Mouse (Mus musculus): ENCODE data around the gene Pip5kl1. TPM values are rescaled to one million over a fixed set of nuclear protein-coding genes. Genes with fewer than 3 reads are reported as not detected.
A peak's percentile ranks its signal among the peaks of the same experiment; 100 is the strongest.

Gene Pip5kl1
- polyA plus RNA-seq, 1 experiment from 2014 or later, result 2.8 TPM

DNA sequence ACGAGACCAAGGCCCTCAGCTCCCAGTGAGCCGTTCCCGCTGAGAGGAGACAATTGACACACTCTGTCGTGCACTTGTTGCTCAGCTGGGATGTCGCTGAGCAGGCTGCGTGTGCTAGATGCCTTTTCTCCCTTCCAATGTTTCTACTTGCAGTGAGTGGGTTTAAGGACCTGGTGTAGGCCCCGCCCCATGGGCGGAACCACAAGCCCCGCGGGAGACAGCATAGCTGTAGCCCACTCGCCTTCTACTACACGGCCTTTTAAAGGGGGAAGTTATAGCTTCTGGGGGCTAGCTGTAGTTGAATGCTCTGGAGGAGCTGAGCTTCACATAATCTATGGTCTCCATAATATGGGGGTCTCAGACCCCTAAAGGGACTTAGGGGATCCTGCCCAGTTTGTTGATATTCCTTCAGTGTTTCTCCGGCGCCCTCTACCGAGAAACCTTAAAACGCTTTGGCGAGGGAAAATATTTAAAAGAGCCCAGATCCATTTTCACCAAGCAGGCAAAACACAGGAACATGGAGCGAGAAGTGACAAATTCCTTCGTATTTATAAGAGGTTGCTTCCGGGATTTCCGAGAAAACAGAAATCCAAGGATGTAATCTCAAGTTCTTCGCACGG lies 36.1 kb downstream of the Pip5kl1 start:
- H3K4me1 ChIP-seq, result peaks cover 38% of the 10 kb centered on the region
- peaks cover 25% of the 10 kb centered on the region for H3K36me3 ChIP-seq
- 0 out of 2 replicates have a peak overlapping the region, but pooled peaks have one; percentile 39 for H3K27ac ChIP-seq (replicated peaks)
- DNase-seq (ENCODE audit: low spot score), result no peak
- 21% methylated on average over 23 of the region's 23 CpGs for WGBS
- H3K4me3 ChIP-seq, result peak overlapping the region; percentile 49
- no peaks in the 10 kb centered on the region for H3K9me3 ChIP-seq (replicated peaks)
- H3K27me3 ChIP-seq (ENCODE audit: low read depth, poor library complexity, severe bottlenecking), result peaks cover 12% of the 10 kb centered on the region

DNA sequence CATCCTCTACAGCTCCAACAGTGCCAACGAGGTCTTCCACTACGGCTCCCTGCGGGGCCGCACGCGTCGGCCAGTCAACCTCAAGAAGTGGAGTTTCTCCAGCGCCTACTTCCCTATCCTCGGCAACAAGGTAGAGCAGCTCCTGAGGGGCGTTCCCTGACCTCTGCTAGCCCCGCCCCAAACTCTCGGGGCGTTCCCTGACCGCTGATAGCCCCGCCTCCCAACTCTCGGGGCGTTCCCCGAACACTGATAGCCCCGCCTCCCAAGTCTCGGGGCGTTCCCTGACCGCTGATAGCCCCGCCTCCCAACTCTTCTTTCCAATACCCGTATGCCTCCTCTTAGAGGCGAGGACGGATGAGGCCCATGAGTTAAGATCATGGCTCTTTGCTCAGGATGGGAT lies 37.7 kb downstream of the Pip5kl1 start:
- Histone ChIP-seq H3K4me1 (peaks cover 28% of the 10 kb centered on the region), H3K36me3 (peaks cover 33% of the 10 kb centered on the region), H3K9me3 (replicated peaks) (no peaks in the 10 kb centered on the region), H3K4me3 (no peak overlapping the region), H3K27me3 (ENCODE audit: low read depth, poor library complexity, severe bottlenecking) (peaks cover 11% of the 10 kb centered on the region), H3K27ac (replicated peaks) (no peak overlapping the region)
- no peak for DNase-seq (ENCODE audit: low spot score)
- 68% methylated on average over 26 of the region's 26 CpGs for WGBS

DNA sequence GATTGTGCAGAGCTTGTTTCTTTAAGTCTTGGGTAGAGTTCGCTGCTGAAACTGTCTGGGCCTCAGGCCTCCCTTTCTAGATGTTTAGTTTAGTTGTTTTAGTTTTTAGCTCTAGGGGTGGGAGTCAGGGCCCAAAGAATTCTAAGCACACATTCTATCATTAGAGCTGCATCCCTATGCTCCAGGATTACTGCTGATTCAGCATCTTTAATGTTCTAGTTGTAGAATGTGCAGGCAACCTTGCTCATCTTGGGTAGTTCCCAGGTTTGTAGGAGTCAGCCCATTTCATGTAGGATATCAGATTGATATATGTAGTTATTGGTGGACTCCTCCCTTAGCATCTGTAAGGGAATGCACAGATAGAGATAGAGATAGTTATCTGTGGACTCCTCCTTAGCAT lies 42.5 kb downstream of the Pip5kl1 start:
- Histone ChIP-seq H3K27me3 (ENCODE audit: low read depth, poor library complexity, severe bottlenecking) (no peaks in the 10 kb centered on the region), H3K4me3 (no peak overlapping the region), H3K27ac (replicated peaks) (no peak overlapping the region), H3K9me3 (replicated peaks) (no peaks in the 10 kb centered on the region), H3K36me3 (peaks cover 38% of the 10 kb centered on the region), H3K4me1 (peaks cover 38% of the 10 kb centered on the region)
- 92% methylated on average over 1 of the region's 1 CpGs for whole genome bisulfite sequencing
- no peak for DNase-seq (ENCODE audit: low spot score)

DNA sequence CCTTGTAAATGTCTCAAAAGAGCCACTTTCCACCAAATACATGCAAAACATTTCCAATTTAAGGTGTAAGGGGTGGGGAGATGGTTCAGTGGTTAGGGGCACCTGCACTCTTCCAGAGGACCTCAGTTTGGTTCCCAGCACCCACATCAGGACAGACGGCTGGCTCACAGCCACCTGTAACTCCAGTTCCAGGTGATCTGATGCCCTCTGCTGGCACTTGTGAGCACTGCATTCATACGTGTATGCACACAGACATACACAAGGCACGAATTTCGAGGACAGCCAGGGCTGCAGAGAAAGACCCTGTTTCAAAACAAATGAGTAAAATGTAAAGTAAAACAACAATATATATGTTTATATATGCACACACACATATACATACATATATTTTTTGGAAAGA lies 43.0 kb downstream of the Pip5kl1 start:
- peaks cover 34% of the 10 kb centered on the region for H3K36me3 ChIP-seq
- WGBS, result 93% methylated on average over 4 of the region's 4 CpGs
- H3K27ac ChIP-seq (replicated peaks), result no peak overlapping the region
- peaks cover 38% of the 10 kb centered on the region for H3K4me1 ChIP-seq
- H3K9me3 ChIP-seq (replicated peaks), result no peaks in the 10 kb centered on the region
- H3K4me3 ChIP-seq, result no peak overlapping the region
- no peak for DNase-seq (ENCODE audit: low spot score)
- H3K27me3 ChIP-seq (ENCODE audit: low read depth, poor library complexity, severe bottlenecking), result no peaks in the 10 kb centered on the region

DNA sequence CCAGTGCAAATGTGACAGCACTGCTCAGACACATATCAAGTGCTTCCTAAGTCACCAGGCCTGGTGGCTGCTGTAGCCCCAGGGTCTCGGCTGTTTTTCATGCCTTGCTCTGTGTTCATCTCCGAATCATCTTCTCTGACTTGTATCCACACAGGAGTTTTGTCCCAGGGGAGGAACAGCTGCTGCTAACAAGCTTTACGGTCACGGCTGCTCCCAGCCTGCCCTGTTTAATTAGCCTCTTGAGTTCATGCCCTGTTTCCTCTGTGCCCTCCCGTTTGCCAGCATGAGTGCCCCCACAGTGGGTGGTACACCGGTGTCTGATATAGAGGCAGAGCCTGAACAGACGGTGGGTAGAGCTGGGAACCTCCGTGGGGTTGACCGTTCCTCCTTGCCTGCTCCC lies 43.5 kb downstream of the Pip5kl1 start:
- H3K36me3 ChIP-seq, result peaks cover 30% of the 10 kb centered on the region
- H3K4me1 ChIP-seq, result peaks cover 38% of the 10 kb centered on the region
- no peaks in the 10 kb centered on the region for H3K9me3 ChIP-seq (replicated peaks)
- 80% methylated on average over 9 of the region's 9 CpGs for WGBS
- no peaks in the 10 kb centered on the region for H3K27me3 ChIP-seq (ENCODE audit: low read depth, poor library complexity, severe bottlenecking)
- no peak overlapping the region for H3K4me3 ChIP-seq
- DNase-seq (ENCODE audit: low spot score), result no peak
- H3K27ac ChIP-seq (replicated peaks), result no peak overlapping the region

DNA sequence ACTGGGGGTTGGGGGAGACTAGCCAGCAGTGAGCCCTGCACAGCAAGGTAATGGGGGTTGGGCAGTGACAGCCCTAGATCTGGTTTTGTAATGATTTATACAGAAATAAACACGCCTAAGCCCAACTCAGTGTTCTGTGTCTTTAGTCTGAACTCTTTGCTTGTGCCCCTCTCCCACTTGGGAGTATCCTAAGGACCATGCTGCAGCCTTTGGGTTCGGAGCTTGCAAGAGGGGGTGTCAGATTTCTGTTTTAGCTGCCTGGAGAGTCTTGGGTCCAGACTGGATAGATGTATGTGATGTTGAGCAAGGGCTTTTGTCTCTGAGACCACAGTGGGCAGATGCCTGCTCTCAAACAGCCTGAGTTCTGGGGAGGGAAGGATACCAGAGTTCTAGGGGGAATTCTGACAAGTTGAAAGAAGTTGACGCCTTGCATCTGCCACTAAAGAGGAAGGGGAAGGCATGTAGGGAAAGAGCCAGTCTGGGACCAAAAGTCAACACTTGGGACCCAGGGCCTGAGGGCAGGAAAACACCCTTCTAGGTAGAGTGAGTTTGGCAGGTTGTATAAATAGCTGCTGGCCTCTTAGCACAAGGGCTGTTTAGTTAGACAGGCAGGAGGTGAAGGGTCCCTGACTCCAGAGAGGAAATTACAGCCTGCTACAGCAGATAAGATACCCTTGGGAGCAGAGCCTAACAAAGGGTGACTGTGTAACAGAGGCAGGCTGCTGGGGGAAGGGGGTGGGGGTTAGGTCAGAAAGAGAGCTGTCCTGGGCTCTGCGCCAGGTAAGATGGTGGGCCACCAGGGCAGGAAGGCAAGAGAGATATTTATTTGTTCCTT lies 46.3 kb downstream of the Pip5kl1 start:
- H3K9me3 ChIP-seq (replicated peaks), result no peaks in the 10 kb centered on the region
- no peak for DNase-seq (ENCODE audit: low spot score)
- WGBS, result 46% methylated on average over 4 of the region's 4 CpGs
- H3K27me3 ChIP-seq (ENCODE audit: low read depth, poor library complexity, severe bottlenecking), result no peaks in the 10 kb centered on the region
- peaks cover 12% of the 10 kb centered on the region for H3K36me3 ChIP-seq
- H3K4me3 ChIP-seq, result no peak overlapping the region
- H3K4me1 ChIP-seq, result peaks cover 55% of the 10 kb centered on the region
- peak overlapping the region; percentile 65 for H3K27ac ChIP-seq (replicated peaks)

DNA sequence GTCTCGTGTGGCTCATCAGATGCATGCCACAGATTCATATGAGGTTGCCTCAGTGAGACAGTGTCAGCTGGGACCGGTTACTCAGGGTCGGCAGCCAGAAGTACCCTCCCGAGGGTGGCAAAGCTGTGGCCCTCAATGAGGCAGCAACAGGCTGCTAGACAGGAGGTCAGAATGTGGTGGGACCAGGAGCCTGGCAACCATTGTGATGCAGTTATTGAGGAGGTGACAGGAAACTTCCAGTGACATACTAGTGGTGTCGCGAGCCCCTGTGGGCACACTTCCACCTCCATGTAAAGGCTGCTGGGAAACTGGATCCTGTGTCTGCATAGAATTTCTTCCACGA lies 46.9 kb downstream of the Pip5kl1 start, which contains the start of gene Ak1:
Gene Ak1 (plus strand): TSS at position 242 of the 343 bp plus-strand sequence.
- Histone ChIP-seq H3K4me1 (peaks cover 61% of the 10 kb centered on the region), H3K36me3 (peaks cover 10% of the 10 kb centered on the region), H3K27me3 (ENCODE audit: low read depth, poor library complexity, severe bottlenecking) (no peaks in the 10 kb centered on the region), H3K27ac (replicated peaks) (peak within 1 kb of the TSS; percentile 65), H3K4me3 (no peak within 1 kb of the TSS), H3K9me3 (replicated peaks) (no peaks in the 10 kb centered on the region)
- 66% methylated on average over 7 of the region's 7 CpGs for WGBS
- no peak for DNase-seq (ENCODE audit: low spot score)

DNA sequence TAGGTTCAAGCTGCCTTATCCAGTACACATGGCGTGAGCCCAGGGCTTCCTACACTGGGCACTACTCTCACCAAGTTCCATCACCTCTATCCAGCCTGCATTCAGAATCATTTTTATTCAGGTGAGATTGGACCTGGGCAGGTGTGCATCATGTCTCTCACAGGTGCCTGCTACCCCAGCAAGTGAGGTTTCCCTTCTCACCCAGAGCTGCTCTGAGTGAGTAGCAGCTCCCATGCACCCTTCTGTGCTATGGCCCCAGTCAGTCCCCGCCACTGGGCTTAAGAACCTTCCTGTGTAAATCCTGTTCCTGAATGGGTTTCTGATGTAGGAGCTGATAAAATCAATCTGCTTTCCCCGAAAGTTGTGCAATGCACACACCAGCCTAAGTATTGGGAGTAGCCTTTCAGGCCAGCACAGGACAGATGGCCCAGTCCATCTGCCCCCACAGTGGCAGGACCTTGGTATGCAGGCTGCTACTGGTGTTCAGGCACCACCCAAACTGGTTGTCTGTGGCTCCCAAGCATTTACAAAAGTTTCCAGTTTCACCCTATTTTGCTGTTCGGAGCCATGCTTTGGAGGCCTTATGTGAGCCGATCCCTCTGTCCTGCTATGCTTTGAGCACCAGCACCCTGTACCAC lies 49.6 kb downstream of the Pip5kl1 start:
- no peak for DNase-seq (ENCODE audit: low spot score)
- Histone ChIP-seq H3K27me3 (ENCODE audit: low read depth, poor library complexity, severe bottlenecking) (no peaks in the 10 kb centered on the region), H3K4me1 (peaks cover 74% of the 10 kb centered on the region), H3K36me3 (no peaks in the 10 kb centered on the region), H3K4me3 (no peak overlapping the region), H3K27ac (replicated peaks) (peak overlapping the region; percentile 87; the same call in 1 of the 2 replicates), H3K9me3 (replicated peaks) (no peaks in the 10 kb centered on the region)
- WGBS, result 76% methylated on average over 5 of the region's 5 CpGs

DNA sequence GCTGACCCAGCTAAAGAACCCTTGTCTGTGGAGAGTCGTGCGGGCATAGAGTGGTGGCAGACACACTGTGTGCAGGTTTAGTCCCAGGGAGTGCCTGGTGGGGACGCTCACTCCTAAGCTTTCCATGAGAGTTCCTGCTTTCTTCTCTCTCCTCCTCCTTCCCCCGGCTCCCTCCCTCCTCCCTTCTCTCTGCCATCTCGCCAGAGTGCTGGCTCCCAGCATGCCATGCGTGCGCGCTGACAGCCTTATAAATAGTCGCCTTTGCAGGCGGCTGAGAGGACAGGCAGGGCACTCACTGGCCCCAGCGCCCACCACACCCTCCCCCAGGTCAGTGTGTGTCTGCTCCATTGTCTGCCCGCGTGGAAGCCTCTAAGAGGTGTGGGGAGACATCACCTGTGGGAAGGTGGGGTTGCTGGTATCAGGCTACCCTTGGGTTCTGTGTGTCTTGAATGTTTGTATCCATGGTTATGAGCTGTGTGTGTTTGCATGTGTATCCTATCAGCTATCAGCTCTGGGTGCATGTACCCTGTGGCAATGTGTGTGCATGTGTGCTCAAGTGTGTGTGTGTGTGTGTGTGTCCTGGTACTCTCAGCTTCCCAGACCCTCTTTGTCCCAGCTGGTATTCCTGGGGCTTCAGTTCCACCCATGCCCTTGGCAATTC lies 50.7 kb downstream of the Pip5kl1 start:
- Histone ChIP-seq H3K27me3 (ENCODE audit: low read depth, poor library complexity, severe bottlenecking) (no peaks in the 10 kb centered on the region), H3K4me3 (peak overlapping the region; percentile 44), H3K27ac (replicated peaks) (peak overlapping the region; percentile 87), H3K4me1 (peaks cover 74% of the 10 kb centered on the region), H3K36me3 (no peaks in the 10 kb centered on the region), H3K9me3 (replicated peaks) (no peaks in the 10 kb centered on the region)
- peak; percentile 74 for DNase-seq (ENCODE audit: low spot score)
- WGBS, result 3% methylated on average over 13 of the region's 13 CpGs

DNA sequence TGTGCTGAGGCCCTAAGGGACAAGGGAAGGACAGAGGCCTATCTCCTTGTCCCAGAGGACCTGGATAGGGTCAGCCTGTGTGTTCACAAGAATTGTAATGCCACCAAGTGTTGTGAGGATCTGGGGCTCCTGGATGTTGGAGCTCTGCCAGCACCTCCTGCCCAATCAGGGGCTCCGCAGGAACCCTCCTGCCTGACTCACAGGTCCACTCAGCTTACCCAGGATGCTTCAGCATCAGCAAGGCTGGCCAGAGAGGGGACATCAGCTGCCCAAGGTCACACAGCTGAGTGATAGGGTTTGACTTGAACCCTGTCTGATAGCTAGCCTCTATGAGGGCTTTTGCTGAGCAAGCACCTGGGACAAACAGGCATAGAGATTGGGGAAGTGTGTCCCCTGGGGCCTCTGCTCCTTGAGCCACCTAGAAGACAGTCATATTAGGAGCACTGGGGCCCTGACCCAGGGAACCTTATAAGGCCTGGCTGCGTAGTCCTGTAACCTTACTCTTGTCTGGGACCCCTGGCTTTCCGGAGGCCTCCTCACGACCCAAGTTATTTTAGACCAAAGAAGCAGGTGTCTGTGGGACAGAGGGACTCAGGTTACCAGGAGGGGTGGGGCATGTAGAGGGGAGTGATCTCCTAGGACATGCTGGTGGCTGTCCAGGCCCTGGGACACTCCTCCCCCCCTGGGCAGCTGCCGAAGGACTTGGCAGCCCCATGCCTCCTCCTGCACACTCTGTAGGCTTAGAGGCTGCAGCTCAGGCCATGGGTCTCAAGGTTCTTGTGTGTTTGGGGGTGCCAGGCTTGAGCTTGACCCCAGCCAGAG lies 51.5 kb downstream of the Pip5kl1 start:
- Histone ChIP-seq H3K4me1 (peaks cover 74% of the 10 kb centered on the region), H3K36me3 (no peaks in the 10 kb centered on the region), H3K27ac (replicated peaks) (peak overlapping the region; percentile 87), H3K27me3 (ENCODE audit: low read depth, poor library complexity, severe bottlenecking) (no peaks in the 10 kb centered on the region), H3K9me3 (replicated peaks) (no peaks in the 10 kb centered on the region), H3K4me3 (peak overlapping the region; percentile 44)
- DNase-seq (ENCODE audit: low spot score), result no peak
- WGBS, result 58% methylated on average over 5 of the region's 5 CpGs

DNA sequence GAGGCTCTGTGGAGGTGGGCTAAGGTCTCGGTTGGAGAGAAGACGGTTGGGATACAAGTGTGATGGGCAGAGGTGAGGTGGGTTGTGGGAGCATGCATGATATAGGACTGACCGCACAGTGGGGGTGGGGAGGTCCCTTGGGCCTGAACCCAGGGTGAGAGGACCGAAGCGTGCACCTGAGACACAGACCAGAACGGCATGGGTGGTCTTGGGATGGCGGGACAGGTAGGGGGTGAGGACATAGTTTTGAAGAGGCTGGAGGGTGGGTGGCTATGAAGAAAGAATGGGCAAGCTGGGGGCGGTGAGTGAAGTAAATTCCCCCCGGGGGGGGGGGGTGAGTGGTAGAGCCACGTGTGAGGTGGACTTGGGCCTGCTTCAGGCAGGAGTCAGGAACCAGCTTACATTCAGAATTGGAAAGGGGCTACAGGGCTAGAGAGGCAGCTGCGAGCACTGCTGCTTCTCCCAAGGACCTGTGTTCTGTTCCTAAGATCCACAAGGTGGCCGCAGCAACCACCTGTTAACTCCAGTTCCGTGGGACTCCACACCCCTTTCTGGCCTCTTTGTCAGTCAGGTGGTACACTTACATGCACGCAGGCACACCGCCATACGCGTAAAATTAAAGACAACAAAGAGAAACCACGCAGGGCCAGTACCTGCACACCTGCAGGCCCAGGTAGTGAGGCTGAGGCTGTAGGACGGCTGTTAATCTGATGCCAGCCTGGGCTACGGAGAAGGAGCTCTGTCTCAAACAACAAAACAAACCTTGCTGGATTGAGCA lies 52.9 kb downstream of the Pip5kl1 start:
- no peaks in the 10 kb centered on the region for H3K27me3 ChIP-seq (ENCODE audit: low read depth, poor library complexity, severe bottlenecking)
- 67% methylated on average over 20 of the region's 20 CpGs for WGBS
- no peaks in the 10 kb centered on the region for H3K9me3 ChIP-seq (replicated peaks)
- no peaks in the 10 kb centered on the region for H3K36me3 ChIP-seq
- no peak overlapping the region for H3K4me3 ChIP-seq
- H3K27ac ChIP-seq (replicated peaks), result peak overlapping the region; percentile 85; the same call in 1 of the 2 replicates
- no peak for DNase-seq (ENCODE audit: low spot score)
- H3K4me1 ChIP-seq, result peaks cover 77% of the 10 kb centered on the region

All from midbrain, embryonic 10.5 days (tissue).